Mouse (Mus musculus) midbrain, embryonic 15.5 days (tissue): ENCODE measurements around the gene Arih2. TPM values are rescaled to one million over a fixed set of nuclear protein-coding genes. Genes with fewer than 3 reads are reported as not detected.
A peak's percentile ranks its signal among the peaks of the same experiment; 100 is the strongest.
"Not testable (repeated sequence)": the region's sequence is repeated elsewhere in the genome, so short reads cannot be mapped to it uniquely, and the experiment has no call there.

Experiments used
- ATAC-seq: fragments of 200-750 bp; cut with Nextera tagmentation; replicated peaks from 2 replicates; pipeline ENCODE4 v1.8.0; 2017; ENCODE audit warnings: moderate TSS enrichment
- H3K27ac ChIP-seq: fragments of 300-500 bp; sonication (generic); 2 replicates; pipeline ENCODE4 v1.5.1; 2015; ENCODE audit warnings: mild to moderate bottlenecking, inconsistent platforms
- H3K27me3 ChIP-seq: fragments of 300-500 bp; sonication (generic); replicated peaks from 2 replicates; pipeline ENCODE4 v1.6.1; 2015; ENCODE audit warnings: inconsistent platforms
- H3K36me3 ChIP-seq: fragments of 300-500 bp; sonication (generic); replicated peaks from 2 replicates; pipeline ENCODE4 v1.6.1; 2015; ENCODE audit warnings: inconsistent platforms
- H3K4me1 ChIP-seq: fragments of 300-500 bp; sonication (generic); 2 replicates; pipeline ENCODE4 v1.6.1; 2015; ENCODE audit warnings: inconsistent platforms
- H3K4me2 ChIP-seq: fragments of 300-500 bp; sonication (generic); 2 replicates; pipeline ENCODE4 v1.6.1; 2015; ENCODE audit warnings: inconsistent platforms, mild to moderate bottlenecking, moderate library complexity
- H3K4me3 ChIP-seq: fragments of 300-500 bp; sonication (generic); 2 replicates; pipeline ENCODE4 v1.5.1; 2015; ENCODE audit warnings: mild to moderate bottlenecking, inconsistent platforms
- H3K9ac ChIP-seq: fragments of 300-500 bp; sonication (generic); 2 replicates; pipeline ENCODE4 v1.6.1; 2015; ENCODE audit warnings: mild to moderate bottlenecking, inconsistent platforms
- H3K9me3 ChIP-seq: fragments of 300-500 bp; sonication (generic); 2 replicates; pipeline ENCODE4 v1.6.1; 2016; ENCODE audit warnings: inconsistent platforms
- WGBS: fragments of 180-500 bp; shearing (Covaris S2); methylation state at CpG from one replicate; pipeline ENCODE4 v1.1.7; 2015; ENCODE audit warnings: mixed read lengths; 5-methylcytosine and 5-hydroxymethylcytosine counted together
- polyA plus RNA-seq: library from polyadenylated mRNA; unstranded; fragments of >200 nt; fragmentation: Nextera tagmentation; extraction: Ambion mirVana; gene quantifications from 2 replicates; pipeline ENCODE4 v1.2.1, GENCODE M21; 2015

Gene Arih2
- polyA plus RNA-seq, 1 experiment from 2014 or later: 53.3 TPM

GRCm38 (mm10) chr9:108686475-108686887 is 37.3 kb upstream of the Arih2 start:
- WGBS: 13% methylated on average over 4 of the region's 4 CpGs

GRCm38 (mm10) chr9:108680026-108680425 is 30.8 kb upstream of the Arih2 start:
- 92% methylated on average over 15 of the region's 15 CpGs for WGBS
- Histone ChIP-seq H3K4me1 (no peaks in the 10 kb centered on the region), H3K9ac (no peak overlapping the region), H3K36me3 (peaks cover 16% of the 10 kb centered on the region), H3K9me3 (no peaks in the 10 kb centered on the region), H3K27ac (no peak overlapping the region), H3K4me3 (no peak overlapping the region), H3K27me3 (no peaks in the 10 kb centered on the region), H3K4me2 (no peak overlapping the region)
- ATAC-seq: no peak

More at GRCm38 (mm10) chr9:108686475-108686887, 37.3 kb upstream of the Arih2 start:
- Histone ChIP-seq H3K27me3 (no peaks in the 10 kb centered on the region), H3K4me3 (no peak overlapping the region), H3K27ac (no peak overlapping the region), H3K9me3 (no peaks in the 10 kb centered on the region), H3K4me2 (no peak overlapping the region), H3K36me3 (0 out of 2 replicates have a peak, but pooled peaks cover 5% of the 10 kb centered on the region), H3K9ac (no peak overlapping the region), H3K4me1 (peaks cover 22% of the 10 kb centered on the region)
- ATAC-seq: no peak

GRCm38 (mm10) chr9:108673151-108673550 is 24.0 kb upstream of the Arih2 start:
- Histone ChIP-seq H3K4me1 (no peaks in the 10 kb centered on the region), H3K27me3 (no peaks in the 10 kb centered on the region), H3K4me3 (no peak overlapping the region), H3K27ac (no peak overlapping the region), H3K4me2 (no peak overlapping the region), H3K9me3 (no peaks in the 10 kb centered on the region), H3K9ac (no peak overlapping the region), H3K36me3 (peaks cover 15% of the 10 kb centered on the region; the same call in 1 of the 2 replicates)
- WGBS: 49% methylated on average over 2 of the region's 2 CpGs
- ATAC-seq: no peak

- H3K27ac ChIP-seq: no peak overlapping the region
- H3K4me3 ChIP-seq: no peak overlapping the region
- peaks cover 11% of the 10 kb centered on the region; the same call in 1 of the 2 replicates for H3K36me3 ChIP-seq
- H3K9ac ChIP-seq: no peak overlapping the region
- ATAC-seq: no peak
- H3K4me1 ChIP-seq: no peaks in the 10 kb centered on the region
- no peaks in the 10 kb centered on the region for H3K9me3 ChIP-seq
- 54% methylated on average over 8 of the region's 8 CpGs for WGBS
- no peak overlapping the region for H3K4me2 ChIP-seq
- H3K27me3 ChIP-seq: no peaks in the 10 kb centered on the region
Observed at GRCm38 (mm10) chr9:108669875-108670274, 20.7 kb upstream of the Arih2 start.

- WGBS: 49% methylated on average over 6 of the region's 6 CpGs
Observed at GRCm38 (mm10) chr9:108662660-108663059, 13.5 kb upstream of the Arih2 start.

GRCm38 (mm10) chr9:108661677-108662612 is 12.8 kb upstream of the Arih2 start, which contains the start of gene Slc25a20:
Slc25a20 (plus strand) TSS chr9:108662088.
- H3K27ac ChIP-seq: 0 out of 2 replicates have a peak within 1 kb of the TSS, but pooled peaks have one; percentile 17

More at GRCm38 (mm10) chr9:108662660-108663059, 13.5 kb upstream of the Arih2 start:
- H3K27ac ChIP-seq: no peak overlapping the region
- ATAC-seq: no peak
- no peaks in the 10 kb centered on the region for H3K36me3 ChIP-seq
- H3K9me3 ChIP-seq: no peaks in the 10 kb centered on the region
- H3K4me3 ChIP-seq: peak overlapping the region; percentile 65
- no peaks in the 10 kb centered on the region for H3K27me3 ChIP-seq
- peak overlapping the region; percentile 58 for H3K9ac ChIP-seq
- peaks cover 13% of the 10 kb centered on the region for H3K4me1 ChIP-seq
- H3K4me2 ChIP-seq: peak overlapping the region; percentile 65

GRCm38 (mm10) chr9:108655865-108656264 is 6.7 kb upstream of the Arih2 start:
- H3K27ac ChIP-seq, H3K4me3 ChIP-seq, H3K27me3 ChIP-seq, H3K4me1 ChIP-seq, H3K36me3 ChIP-seq, ATAC-seq, H3K4me2 ChIP-seq, H3K9me3 ChIP-seq, H3K9ac ChIP-seq: not testable (repeated sequence)
- WGBS: 78% methylated on average over 7 of the region's 7 CpGs

More at GRCm38 (mm10) chr9:108661677-108662612, 12.8 kb upstream of the Arih2 start, which contains the start of gene Slc25a20:
- H3K4me3 ChIP-seq: peak within 1 kb of the TSS; percentile 65
- peaks cover 13% of the 10 kb centered on the region for H3K4me1 ChIP-seq
- ATAC-seq: peak; percentile 89
- H3K36me3 ChIP-seq: no peaks in the 10 kb centered on the region
- H3K9me3 ChIP-seq: no peaks in the 10 kb centered on the region
- H3K4me2 ChIP-seq: peak within 1 kb of the TSS; percentile 65
- no peaks in the 10 kb centered on the region for H3K27me3 ChIP-seq
- 2% methylated on average over 32 of the region's 37 CpGs for WGBS
- H3K9ac ChIP-seq: peak within 1 kb of the TSS; percentile 58

- Histone ChIP-seq H3K27me3 (no peaks in the 10 kb centered on the region), H3K9ac (no peak overlapping the region), H3K4me1 (peaks cover 5% of the 10 kb centered on the region), H3K27ac (no peak overlapping the region), H3K9me3 (no peaks in the 10 kb centered on the region), H3K36me3 (no peaks in the 10 kb centered on the region), H3K4me3 (no peak overlapping the region), H3K4me2 (no peak overlapping the region)
- no peak for ATAC-seq
- WGBS: 76% methylated on average over 10 of the region's 10 CpGs
Observed at GRCm38 (mm10) chr9:108654566-108655464, 5.6 kb upstream of the Arih2 start.

- H3K9me3 ChIP-seq: no peaks in the 10 kb centered on the region
- H3K27me3 ChIP-seq: no peaks in the 10 kb centered on the region
- H3K4me1 ChIP-seq: peaks cover 25% of the 10 kb centered on the region
- H3K4me3 ChIP-seq: peak overlapping the region; percentile 100
- H3K36me3 ChIP-seq: no peaks in the 10 kb centered on the region
- H3K9ac ChIP-seq: peak overlapping the region; percentile 94
- 31% methylated on average over 29 of the region's 29 CpGs for WGBS
- peak overlapping the region; percentile 92 for H3K27ac ChIP-seq
- peak overlapping the region; percentile 95 for H3K4me2 ChIP-seq
- peak; percentile 49 for ATAC-seq
Observed at GRCm38 (mm10) chr9:108649561-108650440, 615 bp upstream of the Arih2 start.

- 49% methylated on average over 10 of the region's 10 CpGs for WGBS
Observed at GRCm38 (mm10) chr9:108648166-108648565, 1.0 kb downstream of the Arih2 start.

GRCm38 (mm10) chr9:108639825-108640224 is 9.4 kb downstream of the Arih2 start:
- H3K27ac ChIP-seq: no peak overlapping the region
- no peak overlapping the region for H3K9ac ChIP-seq
- no peaks in the 10 kb centered on the region for H3K27me3 ChIP-seq
- no peaks in the 10 kb centered on the region for H3K4me1 ChIP-seq
- no peak overlapping the region for H3K4me3 ChIP-seq
- 95% methylated on average over 2 of the region's 2 CpGs for WGBS
- H3K9me3 ChIP-seq: no peaks in the 10 kb centered on the region
- ATAC-seq: no peak
- 0 out of 2 replicates have a peak, but pooled peaks cover 8% of the 10 kb centered on the region for H3K36me3 ChIP-seq
- no peak overlapping the region for H3K4me2 ChIP-seq

More at GRCm38 (mm10) chr9:108648166-108648565, 1.0 kb downstream of the Arih2 start:
- Histone ChIP-seq H3K4me3 (peak overlapping the region; percentile 100), H3K4me2 (peak overlapping the region; percentile 95), H3K27me3 (no peaks in the 10 kb centered on the region), H3K36me3 (0 out of 2 replicates have a peak, but pooled peaks cover 3% of the 10 kb centered on the region), H3K9ac (peak overlapping the region; percentile 94), H3K4me1 (peaks cover 25% of the 10 kb centered on the region), H3K27ac (peak overlapping the region; percentile 92; the same call in 1 of the 2 replicates), H3K9me3 (no peaks in the 10 kb centered on the region)
- no peak for ATAC-seq
